Mouse (Mus musculus) neural tube, embryonic 11.5 days (tissue): Measurements from ENCODE around the gene Prpf8. TPM values are rescaled to one million over a fixed set of nuclear protein-coding genes. Genes with fewer than 3 reads are reported as not detected.
"Not testable (repeated sequence)": the region's sequence is repeated elsewhere in the genome, so short reads cannot be mapped to it uniquely, and the experiment has no call there.

Source experiments
- ATAC-seq: fragments of 200-750 bp; cut with Nextera tagmentation; 2 replicates; pipeline ENCODE4 v1.8.0; 2017; ENCODE audit warnings: moderate number of reproducible peaks, mild to moderate bottlenecking, moderate TSS enrichment, moderate library complexity; ENCODE audit not compliant: insufficient read depth, low FRiP score, low TSS enrichment
- DNase-seq: peaks from one replicate; pipeline ENCODE4 v3.0.0-alpha.2; 2015; ENCODE audit warnings: low spot score
- H3K27ac ChIP-seq: fragments of 300-500 bp; sonication (generic); 2 replicates; pipeline ENCODE4 v1.5.1; 2014; ENCODE audit warnings: low read depth, mild to moderate bottlenecking, low read length
- H3K27me3 ChIP-seq: fragments of 300-500 bp; sonication (generic); 2 replicates; pipeline ENCODE4 v1.6.1; 2014; ENCODE audit warnings: mild to moderate bottlenecking, low read length, mixed read lengths; ENCODE audit not compliant: control insufficient read depth, insufficient read depth
- H3K36me3 ChIP-seq: fragments of 300-500 bp; sonication (generic); 2 replicates; pipeline ENCODE4 v1.6.1; 2014; ENCODE audit warnings: mild to moderate bottlenecking, low read length, moderate library complexity, mixed read lengths; ENCODE audit not compliant: control insufficient read depth, insufficient read depth
- H3K4me1 ChIP-seq: fragments of 300-500 bp; sonication (generic); 2 replicates; pipeline ENCODE4 v1.6.1; 2014; ENCODE audit warnings: low read length, mixed read lengths; ENCODE audit not compliant: control insufficient read depth, insufficient read depth
- H3K4me2 ChIP-seq: fragments of 300-500 bp; sonication (generic); 2 replicates; pipeline ENCODE4 v1.6.1; 2014; ENCODE audit warnings: low read depth, mild to moderate bottlenecking, moderate library complexity
- H3K4me3 ChIP-seq: fragments of 300-500 bp; sonication (generic); 2 replicates; pipeline ENCODE4 v1.5.1; 2014; ENCODE audit warnings: low read depth, low read length
- H3K9ac ChIP-seq: fragments of 300-500 bp; sonication (generic); 2 replicates; pipeline ENCODE4 v1.6.1; 2014; ENCODE audit warnings: mild to moderate bottlenecking, low read length
- H3K9me3 ChIP-seq: fragments of 300-500 bp; sonication (generic); 2 replicates; pipeline ENCODE4 v1.6.1; 2016; ENCODE audit warnings: low read length; ENCODE audit not compliant: control insufficient read depth
- WGBS: fragments of 180-500 bp; shearing (Covaris S2); extraction: QIAGEN DNeasy Blood & Tissue Kit; methylation state at CpG from one replicate; pipeline ENCODE4 v1.1.7; 2014; 5-methylcytosine and 5-hydroxymethylcytosine counted together
- polyA plus RNA-seq: library from polyadenylated mRNA; unstranded; fragments of >200 nt; fragmentation: Nextera tagmentation; extraction: Ambion mirVana; gene quantifications from 2 replicates; pipeline ENCODE4 v1.2.1, GENCODE M21; 2014

The Prpf8 gene
- polyA plus RNA-seq, 1 experiment from 2014 or later: 123 TPM

DNA sequence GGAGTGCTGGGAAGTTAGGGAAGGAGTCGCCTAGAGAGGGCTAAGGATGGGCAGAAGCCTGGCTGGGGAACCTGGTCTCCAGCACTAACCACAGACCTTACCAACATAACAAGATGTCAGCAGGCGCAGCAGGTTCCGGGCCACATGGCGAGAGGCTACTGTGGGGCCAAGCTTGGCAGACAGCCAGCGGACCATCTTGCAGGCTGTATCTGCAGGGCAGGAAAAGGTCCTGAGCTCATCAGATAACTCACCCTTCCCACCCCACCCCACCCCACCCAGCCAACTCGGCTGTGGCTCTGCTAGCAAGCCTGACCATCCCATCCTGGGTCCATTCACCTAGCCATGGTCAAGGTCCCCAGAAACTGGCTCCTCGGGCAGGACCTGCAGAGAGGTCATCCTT, 36.9 kb upstream of the Prpf8 start:
- H3K4me1 ChIP-seq: peaks cover 7% of the 10 kb centered on the region
- ATAC-seq (no peak), DNase-seq (no peak)
- no peak overlapping the region for H3K9ac ChIP-seq
- peaks cover 5% of the 10 kb centered on the region; the same call in 1 of the 2 replicates for H3K36me3 ChIP-seq
- WGBS: 86% methylated on average over 7 of the region's 7 CpGs
- no peak overlapping the region for H3K4me2 ChIP-seq
- no peak overlapping the region for H3K4me3 ChIP-seq
- no peaks in the 10 kb centered on the region for H3K27me3 ChIP-seq
- H3K9me3 ChIP-seq: no peaks in the 10 kb centered on the region
- H3K27ac ChIP-seq: no peak overlapping the region

DNA sequence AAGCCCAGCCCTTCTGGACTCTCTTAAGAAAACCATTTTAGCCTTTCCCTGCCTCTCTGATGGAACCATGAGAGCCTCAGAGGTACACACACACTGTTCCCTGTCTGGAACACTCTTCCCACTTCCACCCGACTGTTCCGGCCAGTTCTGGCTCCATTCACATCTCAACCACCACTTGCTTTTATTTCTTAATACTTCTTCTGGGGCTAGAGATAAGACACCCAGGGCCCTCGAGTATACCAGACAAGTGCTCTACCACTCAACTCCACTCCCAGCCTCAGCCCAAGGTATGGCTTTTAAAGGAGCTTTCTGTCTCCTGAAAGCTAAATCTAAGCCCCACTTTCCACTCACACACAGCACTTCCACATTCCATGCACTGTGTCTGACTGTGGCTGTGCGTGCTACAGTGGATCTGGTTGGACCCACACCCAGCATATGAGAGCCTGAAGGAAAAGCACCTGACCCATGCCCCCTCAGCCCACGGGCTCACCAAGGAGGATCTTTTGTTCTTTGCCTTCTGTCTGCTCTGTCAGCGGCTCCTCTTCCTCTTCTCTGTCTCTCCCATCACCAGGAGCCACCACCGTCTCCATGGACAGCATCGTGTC, 36.2 kb upstream of the Prpf8 start:
- WGBS: 90% methylated on average over 8 of the region's 8 CpGs
- H3K4me2 ChIP-seq: no peak overlapping the region
- no peak overlapping the region for H3K27ac ChIP-seq

DNA sequence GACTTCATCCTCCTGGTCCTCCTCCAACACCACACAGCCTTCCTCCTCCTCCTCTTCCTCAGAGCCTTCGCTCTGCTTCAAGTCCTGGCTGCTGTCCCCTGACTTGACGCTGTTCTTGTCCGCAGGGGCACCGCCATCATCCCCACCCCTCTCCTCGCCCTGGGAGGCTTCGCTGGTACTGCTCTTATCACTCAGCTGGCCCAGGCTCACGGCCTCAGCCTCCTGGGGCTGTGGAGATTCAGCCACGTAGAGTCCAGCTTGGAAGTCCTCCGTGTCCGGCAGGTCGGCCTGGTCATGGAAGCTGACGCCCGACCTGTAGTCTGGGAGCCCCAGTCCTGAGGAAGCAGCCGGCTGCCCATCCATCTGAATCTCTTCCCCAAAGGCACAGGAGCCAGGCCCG, 35.7 kb upstream of the Prpf8 start:
- H3K27me3 ChIP-seq: no peaks in the 10 kb centered on the region
- ATAC-seq: no peak

More for the DNA sequence above, 36.2 kb upstream of the Prpf8 start:
- DNase-seq (no peak), ATAC-seq (no peak)
- H3K27me3 ChIP-seq: no peaks in the 10 kb centered on the region
- H3K4me1 ChIP-seq: peaks cover 7% of the 10 kb centered on the region
- H3K9ac ChIP-seq: no peak overlapping the region; the same call in 1 of the 2 replicates
- H3K36me3 ChIP-seq: peaks cover 5% of the 10 kb centered on the region; the same call in 1 of the 2 replicates
- no peak overlapping the region for H3K4me3 ChIP-seq
- no peaks in the 10 kb centered on the region for H3K9me3 ChIP-seq

DNA sequence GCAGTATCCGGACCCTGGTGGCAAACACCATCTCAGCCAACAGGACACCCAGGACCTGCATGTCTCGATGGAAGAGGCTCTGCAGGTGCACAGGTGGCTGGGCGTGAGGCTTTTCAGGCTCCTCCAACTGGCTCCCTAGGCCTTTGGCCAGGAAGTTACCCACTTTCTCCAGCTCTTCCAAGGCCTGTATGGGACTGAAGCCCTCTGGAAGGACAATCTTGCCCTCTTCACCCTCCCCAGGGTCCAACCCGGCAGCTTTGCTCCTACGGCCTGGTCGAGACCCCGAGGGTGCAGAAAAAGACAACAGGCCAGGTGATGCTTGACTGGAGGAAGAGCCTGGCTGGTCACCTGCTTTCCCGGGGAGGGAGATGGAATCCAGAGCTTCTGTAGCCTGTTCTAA, 34.5 kb upstream of the Prpf8 start:
- Histone ChIP-seq H3K27me3 (no peaks in the 10 kb centered on the region), H3K4me1 (peaks cover 7% of the 10 kb centered on the region), H3K9me3 (no peaks in the 10 kb centered on the region), H3K36me3 (peaks cover 5% of the 10 kb centered on the region; the same call in 1 of the 2 replicates), H3K27ac (no peak overlapping the region), H3K4me2 (no peak overlapping the region), H3K4me3 (no peak overlapping the region), H3K9ac (no peak overlapping the region)
- 86% methylated on average over 8 of the region's 8 CpGs for WGBS
- ATAC-seq (no peak), DNase-seq (no peak)

More for the DNA sequence above, 35.7 kb upstream of the Prpf8 start:
- DNase-seq: no peak
- H3K4me1 ChIP-seq: peaks cover 7% of the 10 kb centered on the region
- no peak overlapping the region for H3K4me3 ChIP-seq
- H3K27ac ChIP-seq: no peak overlapping the region
- H3K4me2 ChIP-seq: no peak overlapping the region
- peaks cover 5% of the 10 kb centered on the region; the same call in 1 of the 2 replicates for H3K36me3 ChIP-seq
- H3K9ac ChIP-seq: no peak overlapping the region; the same call in 1 of the 2 replicates
- H3K9me3 ChIP-seq: no peaks in the 10 kb centered on the region
- WGBS: 86% methylated on average over 15 of the region's 15 CpGs

DNA sequence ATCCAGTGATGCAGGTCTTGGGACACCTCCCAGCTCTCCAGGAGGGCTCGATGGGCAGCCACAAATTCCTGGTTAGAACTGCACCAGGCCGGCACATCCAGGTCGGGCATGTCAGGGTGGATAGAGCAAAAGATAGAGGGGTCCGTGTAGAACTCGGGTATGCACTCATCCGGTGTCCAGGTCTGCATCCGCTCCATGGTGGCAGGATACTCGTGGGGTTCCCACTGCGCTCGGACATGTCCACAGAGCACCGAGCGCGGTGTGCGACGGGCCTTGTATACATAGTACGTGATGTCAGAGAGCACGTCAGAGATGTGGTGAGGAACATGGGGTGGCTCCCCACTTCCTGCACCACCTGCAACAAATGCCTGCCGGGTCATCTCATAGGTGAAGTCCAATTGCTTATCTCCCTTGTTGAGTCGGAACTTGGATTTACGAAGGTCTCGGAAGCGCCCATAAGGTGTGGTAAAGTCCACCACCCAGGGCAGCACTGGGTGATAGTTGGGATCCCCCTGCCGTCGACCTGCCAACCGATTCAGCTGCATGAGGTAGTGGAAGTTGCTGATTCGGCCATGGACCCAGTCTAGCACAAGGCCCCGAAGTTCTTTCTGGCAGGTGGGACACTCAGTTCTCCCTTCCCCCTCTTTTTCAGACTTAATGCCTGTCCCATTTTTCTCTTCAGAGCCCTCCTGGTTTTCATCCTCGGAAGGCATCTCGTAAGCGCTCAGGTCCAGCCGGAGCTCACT, 33.6 kb upstream of the Prpf8 start:
- Histone ChIP-seq H3K9ac (no peak overlapping the region), H3K4me3 (no peak overlapping the region), H3K9me3 (no peaks in the 10 kb centered on the region), H3K36me3 (peaks cover 3% of the 10 kb centered on the region; the same call in 1 of the 2 replicates), H3K4me2 (no peak overlapping the region), H3K4me1 (peaks cover 7% of the 10 kb centered on the region), H3K27ac (no peak overlapping the region), H3K27me3 (no peaks in the 10 kb centered on the region)
- ATAC-seq (no peak), DNase-seq (no peak)
- WGBS: 93% methylated on average over 31 of the region's 31 CpGs

GRCm38 (mm10) chr11:75453991-75454930, 32.4 kb upstream of the Prpf8 start, which contains the start of gene Wdr81:
Gene Wdr81, minus strand, starts transcription at chr11:75454717.
- Histone ChIP-seq H3K4me3 (peak within 1 kb of the TSS; percentile 62), H3K27me3 (no peaks in the 10 kb centered on the region), H3K27ac (peak within 1 kb of the TSS; percentile 68; the same call in 1 of the 2 replicates), H3K4me2 (peak within 1 kb of the TSS; percentile 98), H3K4me1 (peaks cover 7% of the 10 kb centered on the region), H3K36me3 (no peaks in the 10 kb centered on the region), H3K9me3 (no peaks in the 10 kb centered on the region), H3K9ac (peak within 1 kb of the TSS; percentile 58)
- WGBS: 2% methylated on average over 56 of the region's 56 CpGs
- peak; percentile 90 for DNase-seq
- ATAC-seq: peak; percentile 95

- ATAC-seq: no peak
- Histone ChIP-seq H3K4me2 (peak overlapping the region; percentile 98), H3K36me3 (no peaks in the 10 kb centered on the region), H3K9me3 (no peaks in the 10 kb centered on the region), H3K4me3 (peak overlapping the region; percentile 62), H3K4me1 (peaks cover 14% of the 10 kb centered on the region), H3K9ac (peak overlapping the region; percentile 58), H3K27me3 (no peaks in the 10 kb centered on the region), H3K27ac (peak overlapping the region; percentile 68; the same call in 1 of the 2 replicates)
- WGBS: 83% methylated on average over 10 of the region's 10 CpGs
- DNase-seq: no peak
These were observed 31.4 kb upstream of the Prpf8 start for GRCm38 (mm10) chr11:75455041-75455736.

DNA sequence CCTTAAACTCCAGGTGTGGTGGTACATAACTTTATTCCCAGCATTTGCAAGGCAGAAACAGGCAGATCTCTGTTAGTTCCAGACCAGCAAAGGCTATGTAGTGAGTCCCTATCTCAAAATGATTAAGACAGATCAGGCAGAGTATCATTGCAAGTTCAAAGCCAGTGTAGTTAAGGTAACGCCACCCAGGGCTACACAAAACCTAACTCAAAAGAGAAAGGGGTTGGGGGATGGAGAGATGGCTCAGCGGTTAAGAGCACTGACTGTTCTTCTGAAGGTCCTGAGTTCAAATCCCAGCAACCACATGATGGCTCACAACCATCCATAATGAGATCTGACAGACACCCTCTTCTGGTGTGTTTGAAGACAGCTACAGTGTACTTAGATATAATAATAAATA, 30.6 kb upstream of the Prpf8 start:
- H3K4me1 ChIP-seq: peaks cover 16% of the 10 kb centered on the region
- not testable (repeated sequence) for H3K4me3 ChIP-seq, ATAC-seq, H3K9ac ChIP-seq, H3K27me3 ChIP-seq, H3K27ac ChIP-seq, H3K4me2 ChIP-seq, H3K9me3 ChIP-seq, H3K36me3 ChIP-seq, DNase-seq
- 90% methylated on average over 2 of the region's 2 CpGs for WGBS
